Comparison of ENCODE assay signal across 16 mouse cellular contexts in genomic region chrX:93760770-93761169, GRCm38 (mm10).
"Had no signal": no experiment of that assay in that cellular context is flagged by ENCODE, and none has a peak within 500 bp of the region (broad histone marks: within the 10 kb centered on the region; RNA-seq: fewer than 3 reads in every experiment).

No protein-coding gene starts in this region.

- H3K9ac ChIP-seq: liver, embryonic 12.5 days; liver, embryonic 14.5 days; lung, embryonic 15.5 days; midbrain, embryonic 13.5 days; midbrain, embryonic 15.5 days; neural tube, embryonic 12.5 days had no signal

- H3K36me3 ChIP-seq: liver, embryonic 12.5 days; lung, embryonic 15.5 days; midbrain, embryonic 13.5 days; midbrain, embryonic 15.5 days; neural tube, embryonic 12.5 days had no signal

- H3K27ac ChIP-seq: liver, embryonic 12.5 days; liver, embryonic 14.5 days; lung, embryonic 15.5 days; macrophage; midbrain, embryonic 13.5 days; midbrain, embryonic 15.5 days; neural tube, embryonic 12.5 days had no signal

- H3K4me1 ChIP-seq: liver, embryonic 12.5 days; lung, embryonic 15.5 days; megakaryocyte, embryonic 14.5 days; midbrain, embryonic 13.5 days; midbrain, embryonic 15.5 days; neural tube, embryonic 12.5 days had no signal

- H3K4me3 ChIP-seq: liver, embryonic 12.5 days; lung, embryonic 15.5 days; megakaryocyte, embryonic 14.5 days; midbrain, embryonic 13.5 days; midbrain, embryonic 15.5 days; neural tube, embryonic 12.5 days had no signal

- H3K4me2 ChIP-seq: liver, embryonic 12.5 days; lung, embryonic 15.5 days; midbrain, embryonic 11.5 days; midbrain, embryonic 13.5 days; midbrain, embryonic 15.5 days; neural tube, embryonic 12.5 days had no signal

- ATAC-seq: liver, embryonic 12.5 days; lung, postnatal 0 days; midbrain, embryonic 13.5 days; midbrain, embryonic 15.5 days had no signal

- H3K27me3 ChIP-seq: midbrain, embryonic 13.5 days; midbrain, embryonic 15.5 days; neural tube, embryonic 12.5 days had no signal

- H3K9me3 ChIP-seq: liver, embryonic 12.5 days; lung, embryonic 15.5 days; megakaryocyte, embryonic 14.5 days; midbrain, embryonic 13.5 days; midbrain, embryonic 15.5 days; neural tube, embryonic 12.5 days had no signal

- DNase-seq: lung, adult 18-20 months; lung, postnatal 14 days; lung, postnatal 36 days; right cerebral cortex, postnatal 14 days; thymus, adult 2 months; thymus, postnatal 36 days had no signal
